Mouse (Mus musculus): ENCODE data around the gene Actn1.

DNA sequence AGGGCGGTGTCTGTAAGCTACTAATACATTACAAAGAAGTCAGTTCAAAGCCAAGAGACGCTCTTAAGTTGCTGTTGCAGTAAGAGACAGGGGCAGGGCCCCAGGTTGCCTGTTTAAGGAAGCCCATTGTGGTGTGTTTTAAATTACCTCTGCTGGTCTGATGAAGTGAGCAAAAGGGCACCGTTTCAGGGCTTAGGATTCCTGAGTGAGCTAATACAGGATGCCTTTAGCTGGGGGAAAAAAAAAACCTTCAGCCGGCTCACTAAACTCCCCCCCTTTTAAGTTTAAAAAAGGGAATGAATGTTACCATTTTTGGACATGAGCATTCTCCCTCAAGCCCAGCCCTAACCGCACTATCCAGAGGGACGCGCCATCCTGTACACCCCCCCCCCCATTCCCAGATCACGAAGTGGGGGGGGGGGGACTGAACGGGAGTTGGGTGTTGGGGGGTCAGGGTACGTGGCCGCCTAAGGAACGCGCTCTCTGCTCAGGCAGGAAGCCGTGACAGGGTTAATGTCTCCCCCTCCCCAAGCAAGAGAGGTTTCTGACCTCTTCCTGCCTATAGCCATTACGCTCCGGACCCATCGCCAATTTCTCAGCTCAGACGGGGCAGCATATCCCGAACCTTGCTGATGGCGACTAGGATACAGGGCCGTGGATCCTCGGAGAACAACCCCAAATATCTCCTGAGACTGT lies 1.5 kb downstream of the Actn1 start:
- TF ChIP-seq CTCF (IDR thresholded peaks at IDR 0.05; ENCODE audit: low read depth) (no peak), EP300 (IDR thresholded peaks at IDR 0.05; ENCODE audit: low read depth) (no peak)

Data from heart, postnatal 0 days (tissue).